Mouse (Mus musculus) liver, embryonic 11.5 days (tissue): ENCODE data around the gene Gm34653. TPM values are rescaled to one million over a fixed set of nuclear protein-coding genes. Genes with fewer than 3 reads are reported as not detected.

ENCODE experiments used
- ATAC-seq: fragments of 200-750 bp; cut with Nextera tagmentation; replicated peaks from 2 replicates; pipeline ENCODE4 v1.8.0; 2017; ENCODE audit warnings: moderate number of reproducible peaks, mild to moderate bottlenecking, moderate TSS enrichment, moderate library complexity; ENCODE audit not compliant: low FRiP score
- DNase-seq: peaks from one replicate; pipeline ENCODE4 v3.0.0-alpha.2; 2017; ENCODE audit warnings: low spot score
- H3K27ac ChIP-seq: fragments of 300-500 bp; sonication (generic); 2 replicates; pipeline ENCODE4 v1.5.1; 2014; ENCODE audit warnings: mild to moderate bottlenecking, low read depth, low read length, control low read depth
- H3K27me3 ChIP-seq: fragments of 300-500 bp; sonication (generic); replicated peaks from 2 replicates; pipeline ENCODE4 v1.6.1; 2014; ENCODE audit warnings: low read length, mixed read lengths; ENCODE audit not compliant: control insufficient read depth, insufficient read depth
- H3K36me3 ChIP-seq: fragments of 300-500 bp; sonication (generic); 2 replicates; pipeline ENCODE4 v1.6.1; 2014; ENCODE audit warnings: mild to moderate bottlenecking, low read length, moderate library complexity, mixed read lengths; ENCODE audit not compliant: control insufficient read depth, insufficient read depth
- H3K4me1 ChIP-seq: fragments of 300-500 bp; sonication (generic); replicated peaks from 2 replicates; pipeline ENCODE4 v1.6.1; 2014; ENCODE audit warnings: low read length, mixed read lengths; ENCODE audit not compliant: control insufficient read depth, insufficient read depth
- H3K4me2 ChIP-seq: fragments of 300-500 bp; sonication (generic); 2 replicates; pipeline ENCODE4 v1.6.1; 2014; ENCODE audit warnings: mild to moderate bottlenecking, control low read depth, moderate library complexity
- H3K4me3 ChIP-seq: fragments of 300-500 bp; sonication (generic); 2 replicates; pipeline ENCODE4 v1.5.1; 2014; ENCODE audit warnings: low read depth, low read length, control low read depth
- H3K9ac ChIP-seq: fragments of 300-500 bp; sonication (generic); 2 replicates; pipeline ENCODE4 v1.6.1; 2014; ENCODE audit warnings: low read depth, low read length, control low read depth
- H3K9me3 ChIP-seq: fragments of 300-500 bp; sonication (generic); 2 replicates; pipeline ENCODE4 v1.6.1; 2016; ENCODE audit warnings: low read length, inconsistent platforms, mixed read lengths; ENCODE audit not compliant: control insufficient read depth
- WGBS: fragments of 180-500 bp; shearing (Covaris S2); extraction: QIAGEN DNeasy Blood & Tissue Kit; methylation state at CpG from one replicate; pipeline ENCODE4 v1.1.7; 2014; 5-methylcytosine and 5-hydroxymethylcytosine counted together
- polyA plus RNA-seq: library from polyadenylated mRNA; unstranded; fragments of >200 nt; fragmentation: Nextera tagmentation; extraction: Ambion mirVana; gene quantifications from 2 replicates; pipeline ENCODE4 v1.2.1, GENCODE M21; 2014

Gene Gm34653
- polyA plus RNA-seq, 1 experiment from 2014 or later = not detected

- 67% methylated on average over 8 of the region's 8 CpGs for WGBS
- DNase-seq (no peak), ATAC-seq (peak; percentile 56; the same call in 1 of the 2 replicates)
- no peaks in the 10 kb centered on the region for H3K27me3 ChIP-seq
- peaks cover 9% of the 10 kb centered on the region for H3K4me1 ChIP-seq
- no peaks in the 10 kb centered on the region for H3K9me3 ChIP-seq
- H3K27ac ChIP-seq = no peak overlapping the region
- H3K4me3 ChIP-seq = no peak overlapping the region
- no peak overlapping the region for H3K9ac ChIP-seq
- peaks cover 53% of the 10 kb centered on the region for H3K36me3 ChIP-seq
- H3K4me2 ChIP-seq = no peak overlapping the region
Measured at GRCm38 (mm10) chr2:34857728-34858127, 24.9 kb downstream of the Gm34653 start.

DNA sequence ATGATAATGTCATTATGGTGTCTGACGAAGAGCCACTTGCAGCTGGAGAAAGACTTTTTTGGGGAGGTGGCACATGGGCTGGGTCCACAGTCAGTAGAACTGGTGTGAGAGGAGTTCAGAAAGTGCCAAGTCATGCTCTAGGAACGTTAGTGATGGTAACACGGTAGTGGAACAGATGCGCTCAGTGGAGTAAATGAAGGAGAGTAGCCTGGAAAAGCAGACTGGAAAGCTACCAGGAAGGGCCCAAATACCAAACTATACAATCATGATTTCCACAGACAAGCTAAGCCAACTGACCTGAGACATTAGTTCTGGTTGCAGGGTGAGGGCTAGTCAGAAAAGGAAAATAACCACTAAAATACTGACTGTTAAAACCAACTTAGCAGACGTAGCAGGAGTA lies 36.9 kb downstream of the Gm34653 start:
- Histone ChIP-seq H3K27me3 (peaks cover 12% of the 10 kb centered on the region), H3K27ac (peak overlapping the region; percentile 84), H3K36me3 (peaks cover 19% of the 10 kb centered on the region), H3K4me1 (peaks cover 20% of the 10 kb centered on the region), H3K9me3 (no peaks in the 10 kb centered on the region), H3K4me3 (peak overlapping the region; percentile 82), H3K4me2 (peak overlapping the region; percentile 88), H3K9ac (peak overlapping the region; percentile 75)
- WGBS = 19% methylated on average over 5 of the region's 5 CpGs
- peak; percentile 45 for DNase-seq
- peak; percentile 80 for ATAC-seq

- Histone ChIP-seq H3K4me1 (peaks cover 20% of the 10 kb centered on the region), H3K36me3 (peaks cover 9% of the 10 kb centered on the region; the same call in 1 of the 2 replicates), H3K27ac (peak overlapping the region; percentile 75), H3K9me3 (no peaks in the 10 kb centered on the region), H3K4me2 (peak overlapping the region; percentile 88), H3K27me3 (peaks cover 12% of the 10 kb centered on the region), H3K9ac (peak overlapping the region; percentile 85), H3K4me3 (peak overlapping the region; percentile 82)
- ATAC-seq (peak; percentile 93), DNase-seq (peak; percentile 95)
- under 1% methylated on average over 67 of the region's 67 CpGs for WGBS
Measured at GRCm38 (mm10) chr2:34870520-34871474, 38.0 kb downstream of the Gm34653 start.

- H3K9ac ChIP-seq = peak within 1 kb of the TSS; percentile 18; the same call in 1 of the 2 replicates
- DNase-seq = no peak
Measured at GRCm38 (mm10) chr2:34874271-34874670, 41.5 kb downstream of the Gm34653 start, which contains the start of gene Cutal. Gene Cutal, plus strand, starts transcription at chr2:34874396.

DNA sequence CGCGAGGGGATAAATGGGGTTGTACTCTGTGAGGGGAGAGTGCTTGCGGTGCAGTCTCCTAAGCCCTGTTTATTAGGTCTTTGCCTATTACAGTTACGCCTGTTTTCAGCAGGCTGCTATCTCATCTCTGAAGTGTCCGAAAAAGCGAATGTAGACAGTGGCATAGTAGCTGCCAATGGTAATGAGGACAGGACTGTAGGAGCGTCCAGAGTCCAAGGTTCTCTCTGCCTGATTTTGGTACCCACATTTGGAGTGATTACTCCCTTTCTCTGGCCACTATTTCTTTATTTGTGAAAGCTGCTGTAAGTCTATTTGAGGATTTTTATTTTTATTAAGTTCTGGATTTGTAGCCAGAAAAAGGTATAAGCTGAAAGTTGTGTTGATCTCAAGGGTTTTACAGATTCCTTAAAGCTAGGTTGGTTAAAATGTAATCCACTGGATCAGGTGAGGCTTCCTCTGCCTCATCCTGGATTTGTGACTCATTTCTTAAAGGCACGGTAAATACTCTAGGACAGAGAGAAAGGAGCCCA lies 42.1 kb downstream of the Gm34653 start, which contains the start of gene Psmd5:
Gene Psmd5 (minus strand): TSS at position 153 of the 530 bp plus-strand sequence.
- H3K9me3 ChIP-seq = no peaks in the 10 kb centered on the region
- 20% methylated on average over 8 of the region's 8 CpGs for WGBS
- H3K27ac ChIP-seq = peak within 1 kb of the TSS; percentile 32; the same call in 1 of the 2 replicates
- H3K36me3 ChIP-seq = no peaks in the 10 kb centered on the region
- H3K27me3 ChIP-seq = peaks cover 12% of the 10 kb centered on the region
- peaks cover 5% of the 10 kb centered on the region for H3K4me1 ChIP-seq
- peak within 1 kb of the TSS; percentile 52 for H3K4me2 ChIP-seq
- DNase-seq (no peak), ATAC-seq (no peak)
- peak within 1 kb of the TSS; percentile 18; the same call in 1 of the 2 replicates for H3K9ac ChIP-seq
- H3K4me3 ChIP-seq = peak within 1 kb of the TSS; percentile 39

More at GRCm38 (mm10) chr2:34874271-34874670, 41.5 kb downstream of the Gm34653 start, which contains the start of gene Cutal:
- Histone ChIP-seq H3K27me3 (peaks cover 12% of the 10 kb centered on the region), H3K4me2 (peak within 1 kb of the TSS; percentile 52), H3K4me3 (peak within 1 kb of the TSS; percentile 39), H3K4me1 (peaks cover 9% of the 10 kb centered on the region), H3K27ac (peak within 1 kb of the TSS; percentile 32; the same call in 1 of the 2 replicates), H3K36me3 (no peaks in the 10 kb centered on the region), H3K9me3 (no peaks in the 10 kb centered on the region)
- no peak for ATAC-seq
- 11% methylated on average over 14 of the region's 14 CpGs for WGBS

DNA sequence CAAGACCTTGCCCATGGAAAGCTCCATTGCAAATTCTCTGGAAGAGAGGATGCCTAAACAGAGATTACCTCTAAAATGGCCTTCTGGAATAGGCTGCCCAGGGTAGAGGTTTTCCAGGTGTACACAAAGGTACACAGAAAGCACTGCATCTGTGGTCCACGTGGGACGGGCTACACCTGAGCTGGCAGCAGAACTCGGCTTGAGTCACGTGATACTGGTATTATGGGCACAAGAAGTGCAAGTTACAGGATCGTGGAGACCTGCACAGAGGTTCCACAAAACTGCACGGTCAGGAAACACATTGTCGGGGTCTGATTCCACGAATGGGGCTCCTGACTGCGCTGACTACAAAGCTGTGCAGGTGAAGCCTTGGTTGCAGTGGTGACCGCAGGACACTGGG lies 47.2 kb downstream of the Gm34653 start:
- H3K27ac ChIP-seq = no peak overlapping the region
- no peaks in the 10 kb centered on the region for H3K36me3 ChIP-seq
- DNase-seq (no peak), ATAC-seq (no peak)
- H3K4me2 ChIP-seq = no peak overlapping the region
- H3K27me3 ChIP-seq = no peaks in the 10 kb centered on the region; the same call in 1 of the 2 replicates
- 78% methylated on average over 10 of the region's 10 CpGs for WGBS
- H3K9ac ChIP-seq = no peak overlapping the region
- H3K4me3 ChIP-seq = no peak overlapping the region
- no peaks in the 10 kb centered on the region; the same call in 1 of the 2 replicates for H3K4me1 ChIP-seq
- H3K9me3 ChIP-seq = no peaks in the 10 kb centered on the region

DNA sequence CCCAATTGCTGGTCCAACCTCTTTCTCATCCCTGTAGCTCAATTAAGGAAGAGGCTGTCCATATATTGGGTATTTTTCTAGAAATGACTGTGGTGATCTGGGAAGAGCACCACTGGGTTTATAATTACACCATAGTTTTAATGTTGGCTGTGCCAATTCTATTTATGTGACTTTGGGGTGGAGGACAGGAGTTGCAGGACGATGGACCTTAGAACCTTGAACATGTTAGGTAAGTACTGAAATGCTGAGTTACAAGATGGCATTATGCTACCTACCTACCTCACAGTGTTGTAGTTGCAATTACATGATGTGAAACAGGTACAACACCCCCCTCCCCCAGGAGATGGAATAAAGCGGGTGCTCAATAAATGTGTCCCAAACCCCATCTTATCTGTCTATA lies 50.0 kb downstream of the Gm34653 start:
- no peak for ATAC-seq
- 79% methylated on average over 2 of the region's 2 CpGs for WGBS

DNA sequence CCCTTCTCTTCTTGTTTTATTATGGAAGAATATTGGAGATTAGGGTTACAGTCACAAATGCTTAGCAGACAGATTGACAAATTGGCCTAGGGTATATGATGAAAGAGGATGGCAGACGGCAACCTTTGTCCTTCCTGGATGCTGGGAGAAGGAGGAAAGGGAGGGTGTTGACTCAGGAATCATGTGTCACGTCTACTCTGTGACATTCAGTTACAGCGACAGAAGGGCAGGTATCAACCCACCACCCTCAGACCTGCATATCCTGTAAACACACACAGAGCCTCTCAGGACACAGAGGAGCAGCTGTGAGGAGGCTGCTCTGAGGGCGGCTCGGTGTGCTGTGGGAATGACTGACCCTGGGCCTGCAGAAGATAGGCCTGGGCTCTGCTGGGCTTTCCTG lies 50.4 kb downstream of the Gm34653 start:
- Histone ChIP-seq H3K9ac (no peak overlapping the region), H3K27me3 (no peaks in the 10 kb centered on the region; the same call in 1 of the 2 replicates), H3K27ac (no peak overlapping the region), H3K4me1 (no peaks in the 10 kb centered on the region; the same call in 1 of the 2 replicates), H3K9me3 (no peaks in the 10 kb centered on the region), H3K4me2 (no peak overlapping the region), H3K36me3 (no peaks in the 10 kb centered on the region), H3K4me3 (no peak overlapping the region)
- WGBS = 44% methylated on average over 5 of the region's 5 CpGs
- DNase-seq (no peak), ATAC-seq (no peak; the same call in 1 of the 2 replicates)

More for the DNA sequence above, 50.0 kb downstream of the Gm34653 start:
- Histone ChIP-seq H3K4me1 (no peaks in the 10 kb centered on the region; the same call in 1 of the 2 replicates), H3K9me3 (no peaks in the 10 kb centered on the region), H3K9ac (no peak overlapping the region), H3K27me3 (no peaks in the 10 kb centered on the region; the same call in 1 of the 2 replicates), H3K27ac (no peak overlapping the region), H3K4me3 (no peak overlapping the region), H3K36me3 (no peaks in the 10 kb centered on the region), H3K4me2 (no peak overlapping the region)
- DNase-seq = no peak
